Mouse (Mus musculus) layer of hippocampus, adult 2 months (tissue): ENCODE measurements around the gene Casr. TPM values are rescaled to one million over a fixed set of nuclear protein-coding genes. Genes with fewer than 3 reads are reported as not detected.
A peak's percentile ranks its signal among the peaks of the same experiment; 100 is the strongest.

ENCODE experiments used
- DNase-seq, 2 experiments: peaks; one replicate each; pipeline ENCODE4 v3.0.0; 2022; ENCODE audit warnings: low spot score in 2 of 2
- H3K27ac ChIP-seq: fragments of 200-600 bp; 2 replicates; pipeline ENCODE4 v1.8.1; 2022
- H3K4me3 ChIP-seq: fragments of 200-600 bp; 2 replicates; pipeline ENCODE4 v1.8.1; 2022; ENCODE audit warnings: mild to moderate bottlenecking
- CTCF ChIP-seq: fragments of 200-600 bp; conservative IDR thresholded peaks from 2 replicates; pipeline ENCODE4 v1.8.1; 2022; ENCODE audit warnings: antibody characterized with exemption, mild to moderate bottlenecking, moderate library complexity
- total RNA-seq, 2 experiments: library from RNA; stranded (reverse); gene quantifications; 2 replicates each; pipeline ENCODE4 v1.2.3; 2021

Gene Casr
- total RNA-seq, 2 experiments from 2014 or later: 0.49 to 1.1 TPM

DNA sequence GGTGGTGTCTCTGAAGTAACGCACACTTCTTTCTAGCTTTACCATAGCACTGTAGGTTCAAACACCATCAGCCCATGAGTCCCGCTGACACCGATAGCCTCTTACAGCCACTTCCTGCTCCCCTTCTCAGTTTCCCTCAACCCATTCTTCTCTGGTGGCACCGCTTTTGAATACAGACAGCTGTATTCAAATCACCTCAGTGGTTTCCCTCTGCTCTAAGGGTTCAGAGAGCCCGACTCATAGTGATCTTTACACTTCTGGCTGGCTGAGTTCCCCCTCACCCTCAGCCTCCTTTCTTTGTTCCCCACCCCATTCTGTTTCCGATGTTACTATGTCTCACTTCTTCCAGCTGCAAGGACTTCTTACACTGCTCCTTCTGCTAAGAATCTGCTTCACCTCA, 21.1 kb downstream of the Casr start:
- H3K27ac ChIP-seq: no peak overlapping the region
- no peak overlapping the region for H3K4me3 ChIP-seq
- no peak for DNase-seq
- no peak for TF ChIP-seq CTCF

DNA sequence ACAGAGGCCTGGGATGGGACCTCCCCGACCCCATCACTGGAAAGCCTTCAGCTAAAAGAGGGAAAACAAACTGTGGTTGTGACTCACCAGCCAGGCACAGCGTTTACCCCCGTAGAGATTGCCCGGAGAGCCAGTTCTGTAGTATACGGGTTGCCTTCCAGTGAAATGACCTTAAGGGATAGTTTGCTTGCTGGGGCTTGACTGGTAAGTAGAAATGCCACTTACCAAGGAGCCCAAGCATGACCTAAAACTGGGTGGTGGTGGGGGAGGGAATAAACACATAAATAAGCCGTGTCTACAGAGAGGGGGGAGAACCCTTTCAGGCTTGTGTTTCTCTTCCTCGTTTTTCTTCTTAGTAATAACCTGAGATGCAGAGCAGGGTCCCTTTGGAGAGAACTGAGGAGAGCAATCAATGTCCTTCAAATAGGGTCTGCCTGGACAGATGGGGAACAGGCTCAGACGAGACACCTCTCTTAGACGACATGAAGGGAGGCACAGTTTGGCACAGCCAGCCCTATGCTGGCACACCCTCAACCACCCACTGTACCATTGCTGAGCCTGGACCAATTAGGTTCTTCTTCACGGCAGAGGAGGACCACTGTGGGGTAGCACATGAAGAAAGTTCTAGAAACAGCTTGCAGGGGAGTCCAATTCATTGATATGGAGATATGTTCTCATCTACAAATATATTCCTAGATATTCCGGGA, 28.8 kb downstream of the Casr start:
- TF ChIP-seq CTCF: no peak
- no peak for DNase-seq
- Histone ChIP-seq H3K27ac (no peak overlapping the region), H3K4me3 (no peak overlapping the region)

DNA sequence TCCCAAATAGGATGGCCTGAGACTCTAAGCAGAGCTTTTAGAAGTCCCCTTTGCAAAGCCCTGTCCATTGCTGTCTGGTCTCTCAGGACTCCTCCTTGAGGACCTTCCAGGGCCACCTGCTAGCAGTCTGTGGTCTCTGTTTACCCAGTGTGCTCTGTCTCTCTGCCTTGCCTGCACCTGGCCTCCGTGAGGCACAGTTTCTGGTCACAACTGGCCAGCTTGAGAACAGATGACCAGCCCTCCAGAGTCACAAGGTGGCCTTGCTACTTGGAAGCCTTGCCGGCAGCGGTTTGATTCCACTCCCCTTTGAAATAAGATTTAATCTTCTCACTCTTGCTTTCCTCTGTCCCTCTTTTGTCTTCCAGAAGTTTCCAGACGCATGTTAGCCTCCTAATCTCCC, 29.9 kb downstream of the Casr start:
- DNase-seq: no peak
- Histone ChIP-seq H3K27ac (no peak overlapping the region), H3K4me3 (no peak overlapping the region)
- no peak for TF ChIP-seq CTCF

DNA sequence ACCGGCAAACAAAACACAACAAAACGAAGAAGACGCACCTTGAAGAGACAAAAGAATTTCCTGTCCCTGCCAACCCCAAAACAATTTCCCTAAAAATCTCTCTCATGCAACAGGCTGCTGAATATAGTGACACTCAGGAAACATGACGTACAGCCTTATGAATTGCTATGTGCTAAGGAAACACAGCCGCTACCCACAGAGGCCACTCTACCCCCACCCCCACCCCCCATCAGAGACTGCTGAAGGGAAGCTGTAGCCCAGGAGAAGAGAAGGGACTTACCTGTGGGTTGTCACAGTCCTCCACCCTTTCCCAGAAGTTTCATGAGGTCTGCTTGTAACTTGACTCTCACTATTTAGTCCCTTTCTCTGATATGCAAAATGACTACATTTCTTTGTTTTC, 30.3 kb downstream of the Casr start:
- no peak for DNase-seq
- no peak for TF ChIP-seq CTCF
- H3K4me3 ChIP-seq: no peak overlapping the region
- H3K27ac ChIP-seq: peak overlapping the region; percentile 68; the same call in 1 of the 2 replicates

DNA sequence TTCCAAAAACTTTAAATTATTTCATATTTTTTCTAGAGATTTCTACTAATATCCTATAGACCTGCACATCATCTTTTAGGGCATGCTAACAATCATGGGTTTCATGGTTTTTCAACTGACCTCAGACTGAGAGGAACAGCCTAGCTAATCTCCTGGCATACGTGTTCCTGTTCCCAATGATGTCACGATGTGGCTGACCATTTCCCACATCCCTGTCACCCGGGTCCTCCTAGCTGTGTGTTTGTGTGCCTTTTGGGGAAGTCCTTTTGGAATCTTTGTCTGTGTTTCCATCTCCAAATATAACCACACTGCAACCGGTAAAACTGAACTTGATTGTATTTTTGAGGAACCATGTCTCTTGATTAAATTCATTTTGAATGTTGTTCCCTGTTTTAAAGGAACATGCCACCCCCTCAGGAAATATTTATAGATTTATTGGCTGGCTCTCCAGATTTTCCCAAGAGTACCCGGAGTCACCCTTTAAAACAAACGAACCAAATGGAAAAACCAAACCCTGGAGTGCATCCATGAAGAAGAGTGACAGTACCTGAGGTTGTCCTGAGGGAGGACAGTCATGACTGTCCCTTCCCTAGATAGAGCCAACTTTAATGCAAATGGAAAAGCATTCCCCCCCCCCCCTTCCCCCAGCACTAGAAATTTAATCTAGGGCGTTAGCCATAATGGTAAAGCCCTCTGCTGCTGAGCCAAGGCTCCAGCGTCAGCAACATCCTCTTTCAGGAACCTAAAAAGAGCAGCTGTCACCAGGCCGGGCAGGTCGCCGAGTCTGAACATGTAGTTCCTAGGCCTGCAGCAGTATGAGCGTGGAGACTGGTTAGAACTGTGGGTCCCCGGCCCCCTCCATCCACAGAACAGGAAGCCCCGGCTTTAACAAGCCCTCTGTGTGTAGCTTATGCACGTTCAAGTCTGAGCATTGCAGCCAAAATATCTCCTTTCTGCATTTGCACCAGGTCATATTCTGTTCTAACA, 31.1 kb downstream of the Casr start:
- Histone ChIP-seq H3K4me3 (no peak overlapping the region), H3K27ac (peak overlapping the region; percentile 68)
- DNase-seq: peak in 1 of 2 experiments; percentile 12
- no peak for TF ChIP-seq CTCF

DNA sequence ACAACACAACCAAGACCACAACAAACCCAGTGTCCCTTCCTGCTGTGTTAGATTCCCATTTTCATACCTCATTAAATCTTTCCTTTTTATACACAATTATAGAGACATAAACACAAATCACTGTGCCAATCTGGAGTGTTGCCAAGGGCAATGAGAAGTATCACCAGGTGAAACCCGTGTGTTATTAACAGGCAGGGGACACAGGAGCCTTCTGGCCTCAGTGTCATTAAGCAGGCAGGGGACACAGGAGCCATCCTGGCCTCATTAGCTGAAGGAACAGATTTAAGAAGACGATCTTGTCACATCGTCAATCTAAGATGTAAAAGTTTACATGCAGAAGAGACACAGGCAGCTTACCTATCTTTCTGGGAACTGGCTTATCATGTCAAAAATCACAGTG, 33.1 kb downstream of the Casr start:
- DNase-seq: no peak
- H3K4me3 ChIP-seq: no peak overlapping the region
- no peak for TF ChIP-seq CTCF
- H3K27ac ChIP-seq: no peak overlapping the region

DNA sequence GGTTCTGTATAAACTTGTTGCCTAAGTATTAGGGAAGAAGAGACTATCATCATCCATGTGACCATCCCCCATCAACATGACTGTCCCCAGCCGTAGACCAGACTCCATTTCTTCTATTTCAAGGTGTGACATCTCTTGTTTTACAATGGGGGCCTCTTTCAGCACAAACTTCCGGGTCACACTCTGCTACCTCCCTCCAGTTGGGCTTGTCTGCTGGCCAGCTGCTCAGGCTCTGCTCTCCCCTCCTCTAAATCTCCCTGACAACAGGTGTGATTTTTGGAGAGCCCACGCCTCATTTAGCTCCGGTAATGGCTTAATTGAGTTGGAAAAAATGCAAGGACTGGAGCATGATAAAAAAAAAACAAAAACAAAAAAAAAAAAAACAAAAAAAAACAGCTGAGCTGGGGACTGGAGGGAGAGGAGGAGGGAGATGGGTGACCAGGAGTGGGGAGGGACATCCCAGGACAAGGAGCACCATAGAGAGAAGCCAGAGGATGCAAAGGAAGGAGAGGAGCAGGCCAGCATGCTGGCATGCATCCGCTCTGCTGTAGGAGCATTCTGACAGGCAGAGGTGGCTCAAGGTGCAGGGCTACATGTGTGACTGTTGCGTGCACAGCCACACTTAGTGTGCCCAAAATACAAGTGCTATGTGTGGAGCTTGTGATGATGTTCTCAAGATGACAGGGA, 35.2 kb downstream of the Casr start:
- DNase-seq: no peak
- no peak overlapping the region for H3K27ac ChIP-seq
- H3K4me3 ChIP-seq: no peak overlapping the region
- no peak for TF ChIP-seq CTCF

DNA sequence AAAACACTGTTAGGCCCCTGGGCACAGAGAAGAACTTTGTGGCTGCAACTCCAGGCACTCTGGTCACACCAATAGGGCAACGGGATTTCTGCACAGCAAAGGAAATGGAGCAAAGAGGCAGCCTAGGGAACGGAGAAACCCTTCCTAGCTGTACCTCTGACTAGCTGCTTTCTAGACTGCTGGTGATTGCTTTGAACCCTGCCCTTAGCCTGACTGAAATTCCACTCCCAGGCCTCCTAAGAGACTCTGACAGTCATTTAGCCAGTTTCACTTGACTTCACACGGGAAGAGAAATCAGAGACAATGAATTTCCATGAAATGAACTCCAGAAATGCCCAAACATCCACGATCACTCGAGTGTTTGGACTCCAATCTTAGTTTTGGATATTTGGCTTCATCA, 38.8 kb downstream of the Casr start:
- Histone ChIP-seq H3K4me3 (no peak overlapping the region), H3K27ac (no peak overlapping the region)
- DNase-seq: no peak
- no peak for TF ChIP-seq CTCF

DNA sequence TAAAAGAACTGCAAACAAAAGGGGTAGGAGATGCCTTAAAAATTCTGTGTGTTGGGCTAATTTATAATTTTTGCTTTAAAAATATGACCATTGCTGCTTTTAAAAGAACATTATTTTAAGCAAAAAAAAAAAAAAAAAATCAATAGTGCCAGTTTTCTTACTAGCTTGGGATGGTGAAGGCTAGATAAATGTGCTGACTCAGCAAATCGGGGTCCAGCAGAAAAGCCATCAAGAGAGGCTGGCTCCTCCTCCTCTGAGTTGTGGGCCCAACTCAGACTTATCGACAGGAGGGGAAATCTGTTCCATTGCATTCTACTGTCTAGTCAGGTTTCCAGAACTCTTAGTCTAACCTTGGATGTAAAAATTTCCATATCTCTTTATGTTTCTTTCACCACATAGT, 45.6 kb downstream of the Casr start:
- no peak overlapping the region for H3K27ac ChIP-seq

DNA sequence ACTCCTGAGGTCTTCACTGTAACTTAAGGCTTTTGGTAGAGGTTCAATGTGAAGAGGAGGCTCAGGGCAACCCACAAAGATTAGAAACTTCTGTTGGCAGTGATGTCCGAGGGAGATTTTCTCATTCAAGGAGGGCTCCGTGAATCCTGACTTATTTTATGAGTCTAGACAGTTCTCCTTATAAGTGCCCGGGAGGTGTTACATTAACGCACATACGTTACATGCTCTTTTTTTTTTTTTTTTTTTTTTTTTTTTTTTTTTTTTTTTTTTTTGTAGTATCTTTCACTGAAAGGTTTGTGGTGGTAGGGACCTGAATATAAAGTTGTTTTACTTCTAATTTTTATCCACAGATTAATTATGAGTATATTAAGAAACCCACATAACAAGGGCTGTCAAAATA, 54.6 kb downstream of the Casr start:
- no peak overlapping the region for H3K27ac ChIP-seq
- no peak for TF ChIP-seq CTCF
- no peak overlapping the region for H3K4me3 ChIP-seq
- no peak for DNase-seq

More for the DNA sequence above, 45.6 kb downstream of the Casr start:
- TF ChIP-seq CTCF: no peak
- no peak for DNase-seq
- H3K4me3 ChIP-seq: no peak overlapping the region

DNA sequence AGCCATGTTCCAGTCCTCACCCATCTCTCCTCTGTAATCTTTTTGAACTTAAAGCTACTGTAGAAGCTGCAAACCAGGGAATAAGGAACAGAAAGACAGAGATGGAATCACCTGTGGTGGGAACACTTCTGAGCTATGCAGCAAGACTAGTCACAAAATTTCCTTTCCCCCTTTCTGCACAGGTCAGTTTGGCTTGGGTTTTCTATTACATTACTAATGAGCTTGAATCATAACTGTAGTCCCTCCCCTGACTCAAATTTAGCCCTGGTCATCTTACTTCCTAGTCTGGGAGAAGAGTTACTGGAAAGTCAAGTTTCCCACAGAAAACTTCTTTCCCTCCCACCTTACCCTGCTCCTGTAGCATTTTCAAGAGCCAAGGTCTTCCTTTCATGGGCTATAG, 55.1 kb downstream of the Casr start:
- no peak for DNase-seq
- TF ChIP-seq CTCF: no peak
- no peak overlapping the region for H3K4me3 ChIP-seq
- no peak overlapping the region for H3K27ac ChIP-seq

DNA sequence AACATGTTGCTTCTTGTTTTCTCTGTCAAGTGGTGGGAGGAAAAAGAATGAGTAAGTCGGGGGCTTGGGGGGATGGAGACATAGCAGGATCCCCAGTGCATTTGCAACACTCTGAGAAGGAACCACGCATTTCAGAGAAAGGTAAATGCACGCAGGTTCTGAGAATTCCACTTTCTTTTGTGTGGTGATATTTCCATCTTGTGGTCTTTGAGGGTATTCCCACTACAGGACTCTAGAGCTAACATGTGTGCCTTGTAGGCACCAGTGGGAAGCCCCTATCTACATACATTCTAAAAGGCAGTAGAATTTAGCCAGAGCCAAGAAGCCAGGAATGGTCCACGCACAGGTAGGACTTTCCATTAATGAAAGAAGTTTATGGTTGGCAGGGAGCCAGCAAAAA, 56.0 kb downstream of the Casr start:
- peak; percentile 58 for TF ChIP-seq CTCF
- Histone ChIP-seq H3K4me3 (no peak overlapping the region), H3K27ac (no peak overlapping the region)
- DNase-seq: no peak

DNA sequence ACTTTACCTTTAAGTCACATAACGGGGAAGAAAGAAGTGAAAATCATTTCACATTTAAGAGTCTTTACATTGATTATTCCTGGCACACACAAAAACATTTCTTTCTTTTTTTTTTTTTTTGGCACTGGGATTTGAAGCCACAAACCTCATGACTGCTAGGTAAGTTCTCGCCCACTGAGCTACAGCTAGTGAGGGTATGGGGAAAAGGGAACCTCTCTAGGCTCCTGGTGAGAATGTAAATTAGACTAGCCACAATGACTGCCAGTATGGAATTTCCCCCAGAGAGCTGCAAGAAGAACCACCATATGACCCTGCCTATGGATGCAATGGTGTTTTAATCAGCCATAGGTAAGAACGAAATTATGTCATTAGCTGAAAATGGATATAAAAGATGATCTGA, 56.8 kb downstream of the Casr start:
- H3K27ac ChIP-seq: no peak overlapping the region
- no peak for TF ChIP-seq CTCF
- H3K4me3 ChIP-seq: no peak overlapping the region
- no peak for DNase-seq
